Mouse (Mus musculus): ENCODE data around the gene Braf.
"Not testable (repeated sequence)": the region's sequence is repeated elsewhere in the genome, so short reads cannot be mapped to it uniquely, and the experiment has no call there.

Braf gene

GRCm38 (mm10) chr6:39724866-39725711 is at the start of gene Braf:
Gene Braf (minus strand): TSS chr6:39725463.
- DNase-seq (ENCODE audit: low read depth), result peak; percentile 78

- DNase-seq (ENCODE audit: low read depth), result no peak
Observed at GRCm38 (mm10) chr6:39775029-39775428, 49.8 kb upstream of the Braf start.

- no peak for DNase-seq (ENCODE audit: low read depth)
Observed at GRCm38 (mm10) chr6:39757229-39757628, 32.0 kb upstream of the Braf start.

- DNase-seq (ENCODE audit: low read depth), result no peak
Observed at GRCm38 (mm10) chr6:39749881-39750280, 24.6 kb upstream of the Braf start.

- no peak for DNase-seq (ENCODE audit: low read depth)
Observed at GRCm38 (mm10) chr6:39747094-39747493, 21.8 kb upstream of the Braf start.

GRCm38 (mm10) chr6:39745456-39745855 is 20.2 kb upstream of the Braf start:
- DNase-seq (ENCODE audit: low read depth), result no peak

GRCm38 (mm10) chr6:39739698-39740097 is 14.4 kb upstream of the Braf start:
- not testable (repeated sequence) for DNase-seq (ENCODE audit: low read depth)

- DNase-seq (ENCODE audit: low read depth), result no peak
Observed at GRCm38 (mm10) chr6:39728095-39728494, 2.8 kb upstream of the Braf start.

GRCm38 (mm10) chr6:39726149-39726548 is 886 bp upstream of the Braf start:
- no peak for DNase-seq (ENCODE audit: low read depth)

- DNase-seq (ENCODE audit: low read depth), result no peak
Observed at GRCm38 (mm10) chr6:39724542-39724865, 759 bp downstream of the Braf start.

- no peak for DNase-seq (ENCODE audit: low read depth)
Observed at GRCm38 (mm10) chr6:39724071-39724470, 1.2 kb downstream of the Braf start.

- no peak for DNase-seq (ENCODE audit: low read depth)
Observed at GRCm38 (mm10) chr6:39718567-39718966, 6.7 kb downstream of the Braf start.

GRCm38 (mm10) chr6:39717049-39717448 is 8.2 kb downstream of the Braf start:
- DNase-seq (ENCODE audit: low read depth), result no peak

- DNase-seq (ENCODE audit: low read depth), result no peak
Observed at GRCm38 (mm10) chr6:39714341-39714740, 10.9 kb downstream of the Braf start.

GRCm38 (mm10) chr6:39713399-39713798 is 11.9 kb downstream of the Braf start:
- no peak for DNase-seq (ENCODE audit: low read depth)

- no peak for DNase-seq (ENCODE audit: low read depth)
Observed at GRCm38 (mm10) chr6:39705625-39706024, 19.6 kb downstream of the Braf start.

- DNase-seq (ENCODE audit: low read depth), result no peak
Observed at GRCm38 (mm10) chr6:39693126-39693525, 32.1 kb downstream of the Braf start.

- DNase-seq (ENCODE audit: low read depth), result not testable (repeated sequence)
Observed at GRCm38 (mm10) chr6:39686839-39687238, 38.4 kb downstream of the Braf start.

- no peak for DNase-seq (ENCODE audit: low read depth)
Observed at GRCm38 (mm10) chr6:39681795-39682194, 43.5 kb downstream of the Braf start.

- no peak for DNase-seq (ENCODE audit: low read depth)
Observed at GRCm38 (mm10) chr6:39680524-39680923, 44.7 kb downstream of the Braf start.

GRCm38 (mm10) chr6:39678241-39678640 is 47.0 kb downstream of the Braf start:
- DNase-seq (ENCODE audit: low read depth), result no peak

GRCm38 (mm10) chr6:39675081-39675480 is 50.2 kb downstream of the Braf start:
- DNase-seq (ENCODE audit: low read depth), result no peak

GRCm38 (mm10) chr6:39611296-39611695 is 114.0 kb downstream of the Braf start:
- DNase-seq (ENCODE audit: low read depth), result no peak

- DNase-seq (ENCODE audit: low read depth), result no peak
Observed at GRCm38 (mm10) chr6:39610207-39610606, 115.1 kb downstream of the Braf start.
